Comparison of ENCODE assay signal across 14 mouse cellular contexts in genomic region chr1:156284851-156285540, GRCm38 (mm10). TPM values are rescaled to one million over a fixed set of nuclear protein-coding genes. Genes with fewer than 3 reads are reported as not detected.
A peak's percentile ranks its signal among the peaks of the same experiment; 100 is the strongest.
DNase-seq lines count a peak whose midpoint lies in the region.
"Had no signal": no experiment of that assay in that cellular context is flagged by ENCODE, and none has a peak within 500 bp of the region (broad histone marks: within the 10 kb centered on the region; RNA-seq: fewer than 3 reads in every experiment).

No protein-coding gene starts in this region.

- peak; percentile 43 for DNase-seq in layer of hippocampus, adult 11-12 months (ENCODE audit: low spot score)
- DNase-seq in layer of hippocampus, postnatal 25 days (ENCODE audit: extremely low spot score in 1 of 2, low spot score in 1 of 2), result no peak
- peak; percentile 53 for DNase-seq in right cerebral cortex, adult 18-20 months
- DNase-seq in right cerebral cortex, postnatal 14 days, result no peak
- DNase-seq in layer of hippocampus, adult 9-11 months, result peak; percentile 68
- peak; percentile 60 for DNase-seq in testis, postnatal 10 days (ENCODE audit: low spot score)
- no peak for DNase-seq in cerebellum, adult 11-12 months
- no peak for DNase-seq in yolk sac, embryonic 10.5 days (ENCODE audit: low spot score)
- DNase-seq: B cell, adult 2 months; cerebellum, adult 2 months; heart, postnatal 10 days; kidney, postnatal 4 days; midbrain, embryonic 14.5 days had no signal

RNA-seq across cellular contexts. Expression of gene Tdrd5, which starts 18.5 kb away (rescaled TPM):
- 1 to 10 TPM; 4.5 to 6.2 TPM for total RNA-seq in layer of hippocampus, postnatal 25 days (2021)
- total RNA-seq: heart, adult 8-10 months had no signal

RNA-seq across cellular contexts. Expression of gene Nphs2, which starts 25.5 kb away (rescaled TPM):
- total RNA-seq in layer of hippocampus, postnatal 25 days (2021), result under 1 TPM in 1 of 2 experiments, not detected in 1; 0.15 TPM
- total RNA-seq: heart, adult 8-10 months had no signal

Comparison
In these comparisons a context has a peak if more than half of its experiments do, and no peak if none do; other contexts are left out.
1. DNase-seq: peak in layer of hippocampus, adult 11-12 months (single experiment), right cerebral cortex, adult 18-20 months (single experiment), layer of hippocampus, adult 9-11 months (single experiment) and testis, postnatal 10 days (single experiment); none in layer of hippocampus, postnatal 25 days (0 of 2), right cerebral cortex, postnatal 14 days (single experiment), cerebellum, adult 11-12 months (single experiment) and yolk sac, embryonic 10.5 days (single experiment).